Mouse (Mus musculus) forebrain, embryonic 16.5 days (tissue): ENCODE results near the gene Lrrc3b. TPM values are rescaled to one million over a fixed set of nuclear protein-coding genes. Genes with fewer than 3 reads are reported as not detected.

ENCODE experiments used
- ATAC-seq: fragments of 200-750 bp; cut with Nextera tagmentation; 2 replicates; pipeline ENCODE4 v1.8.0; 2017; ENCODE audit warnings: mild to moderate bottlenecking, moderate library complexity
- H3K27ac ChIP-seq: fragments of 300-500 bp; sonication (generic); 2 replicates; pipeline ENCODE4 v1.5.1; 2014; ENCODE audit warnings: low read length, control low read depth
- H3K27me3 ChIP-seq: fragments of 300-500 bp; sonication (generic); replicated peaks from 2 replicates; pipeline ENCODE4 v1.6.1; 2014; ENCODE audit warnings: low read length; ENCODE audit not compliant: control insufficient read depth, insufficient read depth
- H3K36me3 ChIP-seq: fragments of 300-500 bp; sonication (generic); 2 replicates; pipeline ENCODE4 v1.6.1; 2014; ENCODE audit not compliant: control insufficient read depth, insufficient read depth
- H3K4me1 ChIP-seq: fragments of 300-500 bp; sonication (generic); replicated peaks from 2 replicates; pipeline ENCODE4 v1.6.1; 2014; ENCODE audit warnings: low read length; ENCODE audit not compliant: control insufficient read depth, insufficient read depth
- H3K4me2 ChIP-seq: fragments of 300-500 bp; sonication (generic); 2 replicates; pipeline ENCODE4 v1.6.1; 2014; ENCODE audit warnings: mild to moderate bottlenecking, low read length, control low read depth
- H3K4me3 ChIP-seq: fragments of 300-500 bp; sonication (generic); replicated peaks from 2 replicates; pipeline ENCODE4 v1.5.1; 2014; ENCODE audit warnings: mild to moderate bottlenecking, low read length, control low read depth
- H3K9ac ChIP-seq: fragments of 300-500 bp; sonication (generic); replicated peaks from 2 replicates; pipeline ENCODE4 v1.6.1; 2014; ENCODE audit warnings: low read depth, low read length, control low read depth
- H3K9me3 ChIP-seq: fragments of 300-500 bp; sonication (generic); 2 replicates; pipeline ENCODE4 v1.6.1; 2016; ENCODE audit warnings: low read length; ENCODE audit not compliant: control insufficient read depth
- WGBS: fragments of 180-500 bp; shearing (Covaris S2); extraction: QIAGEN DNeasy Blood & Tissue Kit; methylation state at CpG from one replicate; pipeline ENCODE4 v1.1.7; 2014; 5-methylcytosine and 5-hydroxymethylcytosine counted together
- polyA plus RNA-seq: library from polyadenylated mRNA; unstranded; fragments of >200 nt; fragmentation: Nextera tagmentation; extraction: Ambion mirVana; gene quantifications from 2 replicates; pipeline ENCODE4 v1.2.1, GENCODE M21; 2015

Gene Lrrc3b
- 5.3 and 10.1 TPM in 2 replicates for polyA plus RNA-seq

DNA sequence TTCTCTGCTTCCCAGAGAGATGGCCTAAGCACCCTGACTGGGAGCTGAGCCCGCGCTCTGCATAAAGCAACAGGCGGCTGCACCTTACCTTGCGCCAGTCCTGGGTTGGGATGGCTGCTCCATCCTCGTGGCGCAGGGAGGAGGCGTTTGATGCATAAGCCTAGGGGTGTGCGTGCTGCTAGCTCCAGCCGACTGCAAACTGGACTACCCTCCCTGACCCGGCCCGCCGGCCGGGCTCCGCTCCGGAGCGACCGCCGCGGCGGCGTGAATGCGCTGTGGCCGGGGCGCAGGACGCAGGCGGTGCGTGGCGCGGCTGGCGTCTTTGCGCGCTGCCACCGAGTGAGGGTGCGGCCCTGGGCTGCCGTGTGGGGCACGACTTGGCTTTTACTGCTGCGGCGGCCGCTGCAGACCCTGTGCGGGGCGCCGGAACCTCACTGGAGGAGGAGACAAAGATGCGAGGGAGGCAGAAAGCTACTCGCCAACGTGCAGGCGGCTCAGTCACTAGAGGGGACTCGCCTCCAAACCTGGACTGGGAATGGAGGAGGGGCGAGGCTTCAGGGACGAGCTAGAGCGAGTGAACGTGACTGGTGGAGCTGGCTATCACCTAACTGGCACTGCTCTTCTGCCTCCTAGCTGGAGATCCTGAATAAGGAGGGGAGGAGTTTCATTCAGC is at the start of gene Lrrc3b:
Gene Lrrc3b (minus strand): TSS at position 503 of the 673 bp plus-strand sequence.
- Histone ChIP-seq H3K4me3 (peak within 1 kb of the TSS; percentile 49), H3K9me3 (no peaks in the 10 kb centered on the region), H3K4me1 (peaks cover 2% of the 10 kb centered on the region; the same call in 1 of the 2 replicates), H3K9ac (peak within 1 kb of the TSS; percentile 49), H3K4me2 (peak within 1 kb of the TSS; percentile 60), H3K27me3 (no peaks in the 10 kb centered on the region; the same call in 1 of the 2 replicates), H3K36me3 (no peaks in the 10 kb centered on the region), H3K27ac (0 out of 2 replicates have a peak within 1 kb of the TSS, but pooled peaks have one; percentile 5)
- ATAC-seq: peak; percentile 89
- under 1% methylated on average over 51 of the region's 51 CpGs for WGBS

DNA sequence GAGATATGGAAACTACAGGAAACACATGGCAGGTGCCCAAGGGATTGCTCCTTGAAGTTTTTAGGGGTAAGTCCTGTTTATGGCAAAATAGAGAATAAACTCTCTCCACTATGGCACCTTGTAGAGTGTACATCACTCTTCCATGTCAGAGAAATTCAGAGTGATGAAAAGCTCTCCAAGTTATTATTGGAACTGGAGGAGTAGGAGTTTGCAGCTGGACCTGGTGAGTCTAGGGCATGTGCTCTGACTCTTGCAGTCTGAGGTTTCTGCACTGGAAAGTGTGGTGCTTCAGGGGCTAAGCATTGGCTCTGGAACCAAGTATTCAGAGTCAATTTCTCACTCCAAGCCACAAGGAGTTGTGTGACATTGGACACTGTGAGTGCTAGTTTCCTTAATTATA is 38.9 kb upstream of the Lrrc3b start:
- Histone ChIP-seq H3K36me3 (no peaks in the 10 kb centered on the region), H3K4me1 (no peaks in the 10 kb centered on the region), H3K9ac (no peak overlapping the region), H3K9me3 (no peaks in the 10 kb centered on the region), H3K27ac (no peak overlapping the region), H3K27me3 (no peaks in the 10 kb centered on the region), H3K4me3 (no peak overlapping the region), H3K4me2 (no peak overlapping the region)
- no peak for ATAC-seq

DNA sequence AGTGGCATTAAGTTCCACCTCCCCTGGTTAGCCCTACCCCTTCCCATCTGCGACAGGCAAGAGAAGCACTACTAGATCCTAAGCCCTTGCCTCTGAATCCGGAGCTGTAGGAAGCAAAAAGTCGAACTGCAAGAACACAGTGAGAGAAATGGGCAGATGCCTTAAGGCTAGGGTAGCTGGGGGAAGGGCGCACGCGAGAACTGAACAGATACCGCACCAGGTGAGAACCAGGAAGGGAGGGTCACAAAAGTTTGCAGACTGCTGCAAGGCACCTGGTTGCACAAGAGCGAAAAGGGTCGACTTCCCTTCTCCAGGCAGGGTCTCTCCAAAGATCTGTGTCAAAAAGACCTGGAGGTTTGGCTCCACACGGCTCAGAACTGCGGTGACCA is 697 bp downstream of the Lrrc3b start:
- Histone ChIP-seq H3K4me2 (peak overlapping the region; percentile 60), H3K9ac (peak overlapping the region; percentile 49), H3K4me1 (peaks cover 2% of the 10 kb centered on the region; the same call in 1 of the 2 replicates), H3K27ac (no peak overlapping the region), H3K9me3 (no peaks in the 10 kb centered on the region), H3K27me3 (no peaks in the 10 kb centered on the region; the same call in 1 of the 2 replicates), H3K36me3 (no peaks in the 10 kb centered on the region), H3K4me3 (peak overlapping the region; percentile 49)
- 0% methylated on average over 11 of the region's 11 CpGs for WGBS
- peak; percentile 34 for ATAC-seq

DNA sequence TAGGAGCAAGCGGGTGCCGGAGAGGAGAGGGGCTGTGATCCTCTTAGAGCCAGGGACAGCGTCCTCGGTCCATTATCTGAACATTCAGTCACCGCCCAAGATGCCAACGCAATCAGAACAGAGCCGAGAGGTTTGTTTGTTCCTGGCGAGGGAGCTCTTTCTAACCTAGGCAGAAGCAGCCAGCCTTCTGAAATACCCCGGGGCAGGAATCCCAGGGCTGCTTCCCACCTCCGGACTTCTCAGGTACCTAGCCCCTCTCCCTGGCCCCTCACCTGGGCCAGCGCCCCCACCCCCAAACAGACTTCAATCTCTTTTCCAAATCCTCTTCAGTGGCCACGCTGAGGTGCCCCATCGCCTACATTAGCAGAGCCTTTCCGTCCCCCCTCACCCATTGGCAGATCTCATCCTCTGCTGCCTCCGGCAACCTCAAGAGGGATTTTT is 1.3 kb downstream of the Lrrc3b start:
- no peaks in the 10 kb centered on the region for H3K36me3 ChIP-seq
- no peak overlapping the region for H3K27ac ChIP-seq
- no peaks in the 10 kb centered on the region; the same call in 1 of the 2 replicates for H3K27me3 ChIP-seq

DNA sequence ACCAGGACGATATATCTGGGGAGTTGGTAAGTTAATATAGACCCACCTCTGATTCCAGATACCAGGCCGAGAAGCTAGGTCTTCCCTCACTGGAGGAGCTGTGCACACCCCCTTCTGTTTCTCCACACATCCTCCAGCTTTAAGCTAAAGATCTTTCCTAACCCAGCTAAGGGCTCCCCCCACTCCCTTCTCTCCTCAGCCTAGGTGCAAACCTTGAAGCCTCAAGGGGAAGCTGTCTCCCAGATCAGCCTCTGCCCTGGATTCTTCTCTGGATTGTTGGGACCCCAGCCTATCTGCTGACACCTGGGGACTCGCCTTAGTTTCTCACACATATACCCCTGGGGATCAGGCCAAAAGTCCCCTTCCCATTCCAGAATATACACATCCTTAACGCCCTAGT is 1.7 kb downstream of the Lrrc3b start:
- ATAC-seq: peak; percentile 2; the same call in 1 of the 2 replicates
- Histone ChIP-seq H3K4me2 (peak overlapping the region; percentile 60), H3K9ac (peak overlapping the region; percentile 49)

More for the DNA sequence above, 1.3 kb downstream of the Lrrc3b start:
- H3K4me2 ChIP-seq: peak overlapping the region; percentile 60
- H3K4me1 ChIP-seq: peaks cover 2% of the 10 kb centered on the region; the same call in 1 of the 2 replicates
- 2% methylated on average over 14 of the region's 15 CpGs for WGBS
- peak; percentile 13; the same call in 1 of the 2 replicates for ATAC-seq
- H3K9ac ChIP-seq: peak overlapping the region; percentile 49
- peak overlapping the region; percentile 49 for H3K4me3 ChIP-seq
- no peaks in the 10 kb centered on the region for H3K9me3 ChIP-seq

DNA sequence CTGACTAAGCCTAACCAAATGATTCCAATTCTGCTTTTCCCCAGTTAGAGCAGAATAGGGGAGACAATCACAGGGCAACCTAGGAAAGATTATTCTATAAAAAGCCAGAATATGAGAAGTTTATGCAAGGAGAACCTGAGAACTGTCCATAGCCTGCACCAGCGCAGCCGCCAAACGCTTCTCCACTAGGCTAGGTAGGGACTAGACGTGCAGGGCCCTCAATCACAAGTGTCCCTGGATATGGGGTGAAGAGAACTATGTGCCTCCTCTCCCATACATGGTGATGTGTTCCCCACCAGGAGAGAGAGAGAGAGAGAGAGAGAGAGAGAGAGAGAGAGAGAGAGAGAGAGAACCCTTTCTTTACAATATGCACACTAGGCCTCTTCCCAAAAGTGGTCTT is 2.2 kb downstream of the Lrrc3b start:
- Histone ChIP-seq H3K4me2 (no peak overlapping the region), H3K9me3 (no peaks in the 10 kb centered on the region), H3K27me3 (no peaks in the 10 kb centered on the region; the same call in 1 of the 2 replicates), H3K27ac (no peak overlapping the region), H3K4me3 (no peak overlapping the region), H3K9ac (no peak overlapping the region), H3K4me1 (peaks cover 2% of the 10 kb centered on the region; the same call in 1 of the 2 replicates), H3K36me3 (no peaks in the 10 kb centered on the region)
- 91% methylated on average over 4 of the region's 4 CpGs for WGBS
- ATAC-seq: no peak

More for the DNA sequence above, 1.7 kb downstream of the Lrrc3b start:
- Histone ChIP-seq H3K36me3 (no peaks in the 10 kb centered on the region), H3K27ac (no peak overlapping the region), H3K27me3 (no peaks in the 10 kb centered on the region; the same call in 1 of the 2 replicates), H3K9me3 (no peaks in the 10 kb centered on the region), H3K4me3 (peak overlapping the region; percentile 49), H3K4me1 (peaks cover 2% of the 10 kb centered on the region; the same call in 1 of the 2 replicates)
- 45% methylated on average over 4 of the region's 4 CpGs for WGBS

DNA sequence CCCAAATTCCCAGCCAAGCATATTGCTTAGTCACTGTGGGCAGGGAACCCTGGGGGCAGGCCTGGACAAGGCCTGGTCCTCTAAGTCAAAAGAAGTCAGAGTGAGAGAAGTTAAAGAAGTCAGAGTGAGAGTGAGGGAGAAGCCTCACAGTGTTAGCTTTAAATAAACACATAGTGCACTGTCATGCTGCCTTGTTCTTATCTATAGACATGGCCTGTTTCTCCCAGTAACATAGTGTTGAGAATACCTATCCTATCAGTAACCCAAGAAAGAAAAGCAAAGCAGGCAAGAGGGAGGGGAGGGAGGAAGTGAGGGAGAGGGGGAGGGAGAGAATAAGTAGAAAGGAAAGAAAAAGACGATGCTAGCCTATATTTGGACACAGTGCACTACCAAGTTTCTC is 6.4 kb downstream of the Lrrc3b start:
- Histone ChIP-seq H3K4me2 (no peak overlapping the region), H3K9ac (no peak overlapping the region), H3K36me3 (no peaks in the 10 kb centered on the region), H3K4me3 (no peak overlapping the region), H3K4me1 (no peaks in the 10 kb centered on the region), H3K9me3 (no peaks in the 10 kb centered on the region), H3K27me3 (no peaks in the 10 kb centered on the region), H3K27ac (no peak overlapping the region)
- WGBS: 60% methylated on average over 1 of the region's 1 CpGs
- ATAC-seq: no peak

DNA sequence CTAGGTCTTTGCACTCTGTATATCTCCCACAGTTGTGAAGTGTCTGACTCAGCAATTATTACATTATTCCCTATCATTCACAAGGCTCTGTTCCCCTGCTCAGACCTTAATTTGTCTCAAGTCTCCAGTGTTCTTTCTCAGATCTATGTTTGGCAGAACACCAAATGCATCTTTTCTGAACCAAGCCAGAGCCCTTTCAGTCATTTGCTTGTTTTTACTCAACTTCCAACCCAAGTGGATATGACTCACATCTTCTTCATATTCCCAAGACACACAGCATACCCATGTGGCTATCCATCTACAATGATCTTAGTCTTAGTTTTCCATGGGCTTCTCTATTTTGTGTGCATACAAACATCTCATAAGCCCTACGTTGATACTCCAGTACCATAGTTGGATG is 17.2 kb downstream of the Lrrc3b start:
- WGBS: 90% methylated on average over 1 of the region's 1 CpGs
- no peaks in the 10 kb centered on the region for H3K9me3 ChIP-seq
- no peaks in the 10 kb centered on the region for H3K4me1 ChIP-seq
- H3K9ac ChIP-seq: no peak overlapping the region
- no peak overlapping the region for H3K4me3 ChIP-seq
- no peaks in the 10 kb centered on the region for H3K36me3 ChIP-seq
- H3K27me3 ChIP-seq: no peaks in the 10 kb centered on the region
- ATAC-seq: no peak
- no peak overlapping the region for H3K4me2 ChIP-seq
- H3K27ac ChIP-seq: no peak overlapping the region

DNA sequence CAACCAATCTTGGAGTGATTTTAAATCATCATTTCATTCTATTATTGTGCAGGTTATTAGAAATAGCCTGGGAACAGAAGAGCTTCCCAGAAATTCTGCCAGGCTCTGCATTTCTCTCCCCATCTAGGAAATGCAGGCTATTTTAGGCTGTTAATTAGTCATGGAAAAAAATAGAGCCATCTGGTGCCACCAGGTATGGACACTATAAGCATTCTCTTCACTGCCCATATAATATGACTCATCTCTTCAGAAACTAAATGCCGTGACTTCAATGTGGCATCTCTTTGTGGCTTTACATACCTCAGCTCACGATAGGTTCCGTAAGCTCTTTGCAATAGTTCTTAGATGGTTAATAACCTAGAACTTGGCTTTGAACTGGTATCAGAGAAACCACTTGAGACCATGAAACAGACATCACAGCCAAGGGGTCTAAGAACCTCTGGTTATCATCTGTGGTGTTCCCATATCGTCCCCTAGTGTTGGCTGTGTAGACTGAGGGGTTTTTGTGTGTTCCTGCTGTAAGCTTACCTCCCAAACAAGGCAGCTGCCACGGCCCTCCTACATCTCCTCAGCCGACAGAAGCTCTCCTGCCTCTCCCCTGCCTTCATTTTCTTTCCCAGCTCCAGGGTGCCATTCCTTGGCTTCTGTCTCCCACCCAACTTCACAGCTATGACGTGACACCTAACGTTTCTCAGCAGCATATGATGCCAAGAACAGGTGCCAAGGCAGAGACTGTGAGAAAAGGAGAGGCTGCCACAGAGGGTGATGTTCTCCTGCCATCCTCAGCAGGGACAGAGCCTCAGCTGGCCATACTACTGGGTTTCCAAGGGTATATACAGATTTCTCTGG is 27.9 kb downstream of the Lrrc3b start:
- H3K27ac ChIP-seq: no peak overlapping the region
- no peaks in the 10 kb centered on the region for H3K36me3 ChIP-seq
- H3K4me1 ChIP-seq: no peaks in the 10 kb centered on the region
- 65% methylated on average over 8 of the region's 8 CpGs for WGBS
- peak; percentile 57; the same call in 1 of the 2 replicates for ATAC-seq
- no peaks in the 10 kb centered on the region for H3K27me3 ChIP-seq
- no peak overlapping the region for H3K9ac ChIP-seq
- no peak overlapping the region for H3K4me2 ChIP-seq
- no peak overlapping the region for H3K4me3 ChIP-seq
- H3K9me3 ChIP-seq: no peaks in the 10 kb centered on the region
